27 mouse cellular contexts compared by ENCODE assay signal in the genomic region with DNA sequence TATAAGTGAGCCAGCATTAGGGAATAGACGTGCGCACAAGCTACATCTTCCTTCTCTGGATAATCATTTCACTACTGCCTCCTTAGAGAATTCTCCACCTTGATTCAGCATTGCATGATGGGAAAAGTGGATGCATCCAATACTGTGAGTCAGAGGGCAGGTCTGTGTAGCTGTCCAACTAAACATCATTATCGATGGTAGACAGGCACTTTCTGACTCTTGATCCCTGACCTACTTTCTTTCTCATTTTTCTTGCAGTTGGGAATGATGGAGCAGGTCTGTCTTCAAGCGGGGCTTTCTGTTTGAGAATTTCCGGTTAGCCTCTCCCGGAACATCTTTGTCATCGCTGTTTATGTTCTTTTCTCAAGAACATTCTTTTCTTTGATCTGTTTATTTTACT.
DNase-seq lines count a peak whose midpoint lies in the region; ATAC-seq and TF ChIP-seq lines count a peak whose summit lies in the region.
"Had no signal": no experiment of that assay in that cellular context is flagged by ENCODE, and none has a peak within 500 bp of the region (broad histone marks: within the 10 kb centered on the region; RNA-seq: fewer than 3 reads in every experiment).

No protein-coding gene starts in this region.

- no peak for DNase-seq in gastrocnemius, adult 2 months
- DNase-seq in gastrocnemius, postnatal 14 days: no peak
- DNase-seq in kidney, adult 2 months: peak; percentile 7
- no peak for DNase-seq in kidney, adult 18-20 months
- peak; percentile 39 for DNase-seq in lung, postnatal 25 days (ENCODE audit: low spot score)
- no peak for DNase-seq in lung, adult 2 months
- no peak for DNase-seq in limb, embryonic 10.5 days (ENCODE audit: low spot score)
- DNase-seq: adrenal gland, postnatal 25 days; cerebellum, adult 11-12 months; cerebellum, adult 9-11 months; embryo, embryonic 11 days; gastrocnemius, postnatal 10 days; kidney, adult 11 months; thymus, adult 2 months; thymus, postnatal 36 days had no signal

- H3K9ac ChIP-seq in stomach, embryonic 16.5 days (ENCODE audit: low read length): no peak overlapping the region
- H3K9ac ChIP-seq: embryonic facial prominence, embryonic 12.5 days; heart, embryonic 15.5 days; hindbrain, embryonic 14.5 days; limb, embryonic 13.5 days; liver, embryonic 12.5 days; midbrain, embryonic 12.5 days; neural tube, embryonic 13.5 days had no signal

- H3K4me1 ChIP-seq in kidney, adult 2 months (ENCODE audit: control insufficient read depth, insufficient read depth, low read length): no peaks in the 10 kb centered on the region
- H3K4me1 ChIP-seq in lung, adult 2 months (ENCODE audit: control insufficient read depth, insufficient read depth, low read length): peaks cover 3% of the 10 kb centered on the region
- 0 out of 2 replicates have a peak, but pooled peaks cover 3% of the 10 kb centered on the region for H3K4me1 ChIP-seq in stomach, embryonic 16.5 days (ENCODE audit: control insufficient read depth, insufficient read depth, low read length)
- no peaks in the 10 kb centered on the region for H3K4me1 ChIP-seq in limb, embryonic 10.5 days
- H3K4me1 ChIP-seq: embryonic facial prominence, embryonic 12.5 days; heart, embryonic 15.5 days; limb, embryonic 13.5 days; liver, embryonic 12.5 days; midbrain, embryonic 12.5 days; neural tube, embryonic 13.5 days had no signal

- intact Hi-C loops in gastrocnemius, adult 2 months (cut with DNase I): no loop called here
- intact Hi-C loops in gastrocnemius, postnatal 14 days (cut with DNase I; ENCODE audit: low total_unique reads): no loop called here

- no peaks in the 10 kb centered on the region for H3K27me3 ChIP-seq in kidney, adult 2 months (replicated peaks; ENCODE audit: control insufficient read depth, insufficient read depth, low read length)
- no peaks in the 10 kb centered on the region for H3K27me3 ChIP-seq in stomach, embryonic 16.5 days (ENCODE audit: control insufficient read depth, insufficient read depth, low read length)
- no peaks in the 10 kb centered on the region for H3K27me3 ChIP-seq in limb, embryonic 10.5 days (ENCODE audit: low read depth, poor library complexity, severe bottlenecking)
- H3K27me3 ChIP-seq: embryonic facial prominence, embryonic 12.5 days; heart, embryonic 15.5 days; limb, embryonic 13.5 days; liver, embryonic 12.5 days; midbrain, embryonic 12.5 days; neural tube, embryonic 13.5 days had no signal

- no peak for TF ChIP-seq POLR2A in kidney, adult 2 months (IDR thresholded peaks at IDR 0.05; ENCODE audit: low read depth, low read length)
- no peak for TF ChIP-seq POLR2A in lung, adult 2 months (IDR thresholded peaks at IDR 0.05; ENCODE audit: borderline replicate concordance, extremely low read depth, low read depth, low read length)

- no peaks in the 10 kb centered on the region for H3K9me3 ChIP-seq in stomach, embryonic 16.5 days (replicated peaks; ENCODE audit: control insufficient read depth, low read length)
- H3K9me3 ChIP-seq in limb, embryonic 10.5 days (replicated peaks): no peaks in the 10 kb centered on the region
- H3K9me3 ChIP-seq: embryonic facial prominence, embryonic 12.5 days; heart, embryonic 15.5 days; limb, embryonic 13.5 days; liver, embryonic 12.5 days; midbrain, embryonic 12.5 days; neural tube, embryonic 13.5 days had no signal

- no peak overlapping the region for H3K4me2 ChIP-seq in stomach, embryonic 16.5 days (ENCODE audit: low read depth, low read length)
- H3K4me2 ChIP-seq: embryonic facial prominence, embryonic 12.5 days; heart, embryonic 15.5 days; hindbrain, embryonic 14.5 days; limb, embryonic 13.5 days; liver, embryonic 12.5 days; midbrain, embryonic 12.5 days; neural tube, embryonic 13.5 days had no signal

- no peaks in the 10 kb centered on the region for H3K36me3 ChIP-seq in kidney, adult 2 months (ENCODE audit: control insufficient read depth, insufficient read depth, low read length)
- no peaks in the 10 kb centered on the region for H3K36me3 ChIP-seq in stomach, embryonic 16.5 days (ENCODE audit: control insufficient read depth, insufficient read depth, low read length)
- H3K36me3 ChIP-seq in limb, embryonic 10.5 days: no peaks in the 10 kb centered on the region
- H3K36me3 ChIP-seq: embryonic facial prominence, embryonic 12.5 days; heart, embryonic 15.5 days; limb, embryonic 13.5 days; liver, embryonic 12.5 days; midbrain, embryonic 12.5 days; neural tube, embryonic 13.5 days had no signal

- peak; percentile 53; the same call in 1 of the 2 replicates for ATAC-seq in stomach, embryonic 16.5 days (ENCODE audit: insufficient read depth, low FRiP score)
- ATAC-seq: forebrain, embryonic 14.5 days; liver, embryonic 12.5 days had no signal

- H3K4me3 ChIP-seq in gastrocnemius, adult 2 months: no peak overlapping the region
- H3K4me3 ChIP-seq in kidney, adult 2 months (ENCODE audit: insufficient read depth, low read depth, low read length): no peak overlapping the region
- H3K4me3 ChIP-seq in lung, adult 2 months (replicated peaks; ENCODE audit: extremely low read depth, low read depth, low read length): no peak overlapping the region
- H3K4me3 ChIP-seq in stomach, embryonic 16.5 days (replicated peaks; ENCODE audit: low read length): no peak overlapping the region
- no peak overlapping the region for H3K4me3 ChIP-seq in limb, embryonic 10.5 days
- H3K4me3 ChIP-seq: embryonic facial prominence, embryonic 12.5 days; heart, adult 2 months; heart, embryonic 15.5 days; layer of hippocampus, adult 2 months; left cerebral cortex, adult 2 months; limb, embryonic 13.5 days; liver, embryonic 12.5 days; midbrain, embryonic 12.5 days; neural tube, embryonic 13.5 days had no signal

- H3K27ac ChIP-seq in gastrocnemius, adult 2 months: peak overlapping the region; percentile 71
- no peak overlapping the region for H3K27ac ChIP-seq in kidney, adult 2 months (ENCODE audit: insufficient read depth, low read depth, low read length)
- peak overlapping the region; percentile 17 for H3K27ac ChIP-seq in stomach, embryonic 16.5 days (ENCODE audit: low read length)
- H3K27ac ChIP-seq in limb, embryonic 10.5 days: no peak overlapping the region
- H3K27ac ChIP-seq: embryonic facial prominence, embryonic 12.5 days; heart, adult 2 months; heart, embryonic 15.5 days; hindbrain, embryonic 14.5 days; layer of hippocampus, adult 2 months; left cerebral cortex, adult 2 months; limb, embryonic 13.5 days; liver, embryonic 12.5 days; midbrain, embryonic 12.5 days; neural tube, embryonic 13.5 days had no signal

- no peak for TF ChIP-seq CTCF in gastrocnemius, adult 2 months (IDR thresholded peaks at IDR 0.05)
- no peak for TF ChIP-seq CTCF in kidney, adult 2 months (conservative IDR thresholded peaks at IDR 0.05; ENCODE audit: insufficient read depth, insufficient read length, low read depth, low read length)
- TF ChIP-seq CTCF in lung, adult 2 months (IDR thresholded peaks at IDR 0.05; ENCODE audit: insufficient read depth, low read length): no peak

- WGBS in kidney, adult 2 months: 85% methylated on average over 7 of the region's 7 CpGs
- WGBS in lung, adult 2 months: 30% methylated on average over 7 of the region's 7 CpGs
- 50% methylated on average over 7 of the region's 7 CpGs for WGBS in stomach, embryonic 16.5 days
- 91% methylated on average over 7 of the region's 7 CpGs for WGBS in limb, embryonic 10.5 days

Comparison
In these comparisons a context has a peak if more than half of its experiments do, and no peak if none do; other contexts are left out.
1. DNase-seq: peak in kidney, adult 2 months (single experiment) and lung, postnatal 25 days (single experiment); none in gastrocnemius, adult 2 months (single experiment), gastrocnemius, postnatal 14 days (single experiment), kidney, adult 18-20 months (single experiment), lung, adult 2 months (single experiment) and limb, embryonic 10.5 days (single experiment).
2. H3K27ac ChIP-seq: peak in gastrocnemius, adult 2 months (single experiment) and stomach, embryonic 16.5 days (single experiment); none in kidney, adult 2 months (single experiment) and limb, embryonic 10.5 days (single experiment).